ENCODE assay signal across 10 mouse cellular contexts in genomic region chr13:18743575-18744265, GRCm38 (mm10). TPM values are rescaled to one million over a fixed set of nuclear protein-coding genes. Genes with fewer than 3 reads are reported as not detected.
DNase-seq lines count a peak whose midpoint lies in the region; ATAC-seq and TF ChIP-seq lines count a peak whose summit lies in the region.
"Had no signal": no experiment of that assay in that cellular context is flagged by ENCODE, and none has a peak within 500 bp of the region (broad histone marks: within the 10 kb centered on the region; RNA-seq: fewer than 3 reads in every experiment).

No protein-coding gene starts in this region.

- H3K4me1 ChIP-seq in hindbrain, postnatal 0 days (ENCODE audit: insufficient read depth, low read length): no peaks in the 10 kb centered on the region
- no peaks in the 10 kb centered on the region for H3K4me1 ChIP-seq in heart, embryonic 10.5 days
- H3K4me1 ChIP-seq in kidney, embryonic 15.5 days: no peaks in the 10 kb centered on the region
- H3K4me1 ChIP-seq: heart, embryonic 15.5 days; megakaryocyte, embryonic 14.5 days had no signal

- H3K27me3 ChIP-seq in hindbrain, postnatal 0 days (ENCODE audit: insufficient read depth, low read length): no peaks in the 10 kb centered on the region
- no peaks in the 10 kb centered on the region for H3K27me3 ChIP-seq in heart, embryonic 10.5 days (ENCODE audit: insufficient read depth, poor library complexity, severe bottlenecking)
- H3K27me3 ChIP-seq in kidney, embryonic 15.5 days: no peaks in the 10 kb centered on the region
- H3K27me3 ChIP-seq: heart, embryonic 15.5 days; megakaryocyte, embryonic 14.5 days had no signal

- H3K9me3 ChIP-seq in hindbrain, postnatal 0 days (ENCODE audit: low read length): peaks cover 5% of the 10 kb centered on the region
- H3K9me3 ChIP-seq in heart, embryonic 10.5 days: 0 out of 2 replicates have a peak, but pooled peaks cover 7% of the 10 kb centered on the region
- H3K9me3 ChIP-seq in kidney, embryonic 15.5 days (replicated peaks): no peaks in the 10 kb centered on the region
- H3K9me3 ChIP-seq: heart, embryonic 15.5 days had no signal

- DNase-seq in urinary bladder, postnatal 14 days (ENCODE audit: low spot score): peak; percentile 13
- no peak for DNase-seq in urinary bladder, postnatal 10 days (ENCODE audit: low spot score)
- DNase-seq in hindbrain, postnatal 0 days (ENCODE audit: low spot score): peak; percentile 70
- peak; percentile 28 to 56 for DNase-seq in left cerebral cortex, postnatal 36 days (ENCODE audit: low spot score in 2 of 2)
- no peak for DNase-seq in heart, embryonic 10.5 days (ENCODE audit: low spot score)
- no peak for DNase-seq in B cell, adult 2 months
- DNase-seq in spleen, postnatal 10 days (ENCODE audit: low spot score in 2 of 2): no peak

- TF ChIP-seq CTCF in hindbrain, postnatal 0 days (IDR thresholded peaks at IDR 0.05; ENCODE audit: low read depth): no peak

- H3K9ac ChIP-seq in hindbrain, postnatal 0 days (replicated peaks; ENCODE audit: low read length): peak overlapping the region; percentile 18; the same call in 1 of the 2 replicates
- H3K9ac ChIP-seq in kidney, embryonic 15.5 days: no peak overlapping the region
- H3K9ac ChIP-seq: heart, embryonic 15.5 days had no signal

- 65% methylated on average over 16 of the region's 16 CpGs for WGBS in hindbrain, postnatal 0 days
- WGBS in heart, embryonic 10.5 days: 88% methylated on average over 16 of the region's 16 CpGs
- 81% methylated on average over 16 of the region's 16 CpGs for WGBS in kidney, embryonic 15.5 days

- intact Hi-C loops in left cerebral cortex, postnatal 36 days (cut with DNase I): no loop called here

- peak overlapping the region; percentile 31 for H3K4me2 ChIP-seq in hindbrain, postnatal 0 days (ENCODE audit: low read depth, low read length)
- no peak overlapping the region for H3K4me2 ChIP-seq in kidney, embryonic 15.5 days
- H3K4me2 ChIP-seq: heart, embryonic 15.5 days had no signal

- no peak overlapping the region for H3K4me3 ChIP-seq in hindbrain, postnatal 0 days (ENCODE audit: low read length)
- no peak overlapping the region for H3K4me3 ChIP-seq in heart, embryonic 10.5 days
- H3K4me3 ChIP-seq in kidney, embryonic 15.5 days (replicated peaks): no peak overlapping the region
- H3K4me3 ChIP-seq: heart, embryonic 15.5 days; megakaryocyte, embryonic 14.5 days had no signal

- H3K27ac ChIP-seq in hindbrain, postnatal 0 days: peak overlapping the region; percentile 60
- H3K27ac ChIP-seq in heart, embryonic 10.5 days: no peak overlapping the region
- H3K27ac ChIP-seq in kidney, embryonic 15.5 days: no peak overlapping the region
- H3K27ac ChIP-seq: heart, embryonic 15.5 days had no signal

- ATAC-seq in hindbrain, postnatal 0 days: peak; percentile 78
- ATAC-seq in kidney, embryonic 15.5 days (replicated peaks; ENCODE audit: low FRiP score): no peak

- peaks cover 21% of the 10 kb centered on the region; the same call in 1 of the 2 replicates for H3K36me3 ChIP-seq in hindbrain, postnatal 0 days (ENCODE audit: insufficient read depth, low read length)
- peaks cover 23% of the 10 kb centered on the region for H3K36me3 ChIP-seq in heart, embryonic 10.5 days
- H3K36me3 ChIP-seq in kidney, embryonic 15.5 days: peaks cover 28% of the 10 kb centered on the region

RNA-seq across cellular contexts. Expression of gene Vps41, which starts 26.6 kb away (rescaled TPM):
- 85.8 and 89.4 TPM in 2 replicates for total RNA-seq in hindbrain, postnatal 0 days (2014; rRNA removed)
- polyA plus RNA-seq in hindbrain, postnatal 0 days (2015; fragmentation: Nextera tagmentation; extraction: Ambion mirVana): 90.5 and 91.1 TPM in 2 replicates
- total RNA-seq in left cerebral cortex, postnatal 36 days (2021): 100 to 1,000 TPM; 146 to 150 TPM
- polyA plus RNA-seq in heart, embryonic 10.5 days (2016; fragmentation: Nextera tagmentation; extraction: Ambion mirVana): 53.5 and 55.1 TPM in 2 replicates
- 59.0 and 61.1 TPM in 2 replicates for polyA plus RNA-seq in kidney, embryonic 15.5 days (2015; fragmentation: Nextera tagmentation; extraction: Ambion mirVana)

Comparison
In these comparisons a context has a peak if more than half of its experiments do, and no peak if none do; other contexts are left out.
1. DNase-seq: peak in urinary bladder, postnatal 14 days (single experiment), hindbrain, postnatal 0 days (single experiment) and left cerebral cortex, postnatal 36 days (2 of 2); none in urinary bladder, postnatal 10 days (single experiment), heart, embryonic 10.5 days (single experiment), B cell, adult 2 months (0 of 2) and spleen, postnatal 10 days (0 of 2).